ENCODE assay signal across 18 mouse cellular contexts in the genomic region with DNA sequence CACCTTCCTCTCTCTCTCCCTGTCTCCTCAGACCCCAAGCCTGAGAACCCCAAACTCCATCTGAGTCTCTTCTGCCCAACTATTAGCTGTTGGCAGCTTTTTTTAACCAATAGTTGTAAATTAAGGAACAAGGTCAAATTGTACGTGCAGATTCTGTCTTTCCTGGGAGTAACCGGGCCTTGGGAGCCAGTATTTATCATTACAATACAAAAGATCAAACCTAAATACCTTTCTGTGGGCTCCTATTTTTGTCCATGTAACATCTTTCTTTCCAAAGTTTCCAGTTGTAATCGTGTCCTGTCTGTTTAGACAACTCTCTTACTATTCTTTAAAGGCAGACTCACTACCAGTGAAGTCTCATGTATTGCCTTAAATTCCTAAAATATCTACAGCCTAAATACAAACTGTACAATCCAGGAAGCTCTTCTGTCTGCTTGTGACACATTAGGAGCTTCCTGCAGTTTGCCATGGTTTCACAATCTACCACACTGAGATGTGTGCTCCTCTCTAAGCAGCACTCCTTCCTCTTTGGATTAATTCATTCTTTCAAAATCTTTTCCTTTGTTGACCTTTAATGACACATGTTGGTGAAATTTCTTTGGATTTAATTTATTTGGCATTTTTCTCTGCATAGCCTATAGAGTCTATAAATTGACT. TPM values are rescaled to one million over a fixed set of nuclear protein-coding genes. Genes with fewer than 3 reads are reported as not detected.
"Had no signal": no experiment of that assay in that cellular context is flagged by ENCODE, and none has a peak within 500 bp of the region (broad histone marks: within the 10 kb centered on the region; RNA-seq: fewer than 3 reads in every experiment).

No protein-coding gene starts in this region.

- ATAC-seq: midbrain, embryonic 16.5 days had no signal

- DNase-seq: kidney, postnatal 14 days; lung, adult 18-20 months; lung, postnatal 36 days; right cerebral cortex, adult 18-20 months; right cerebral cortex, postnatal 25 days; thymus, postnatal 4 days had no signal

- H3K4me1 ChIP-seq: kidney, embryonic 15.5 days; limb, embryonic 12.5 days had no signal

- H3K27ac ChIP-seq: kidney, embryonic 15.5 days; limb, embryonic 12.5 days; liver, embryonic 14.5 days; midbrain, embryonic 12.5 days; neural tube, embryonic 15.5 days; stomach, postnatal 0 days had no signal

- H3K4me3 ChIP-seq: kidney, embryonic 15.5 days; limb, embryonic 12.5 days; midbrain, embryonic 12.5 days; neural tube, embryonic 15.5 days had no signal

RNA-seq across cellular contexts. Expression of a gene that starts 34.6 kb away (rescaled TPM):
- total RNA-seq: liver, adult 2 months; megakaryocyte-erythroid progenitor cell, adult 5-6 weeks had no signal
- polyA plus RNA-seq: large intestine, adult 2 months; liver, adult 2 months; lung, embryonic 16.5 days; neural tube, embryonic 11.5 days; stomach, postnatal 0 days had no signal

RNA-seq across cellular contexts. Expression of a gene that starts 34.9 kb away (rescaled TPM):
- total RNA-seq: liver, adult 2 months; megakaryocyte-erythroid progenitor cell, adult 5-6 weeks had no signal
- polyA plus RNA-seq: liver, adult 2 months had no signal
